Mouse (Mus musculus) gastrocnemius, postnatal 4 days (tissue): ENCODE data around the gene Gm4201. TPM values are rescaled to one million over a fixed set of nuclear protein-coding genes. Genes with fewer than 3 reads are reported as not detected.
"Not testable (repeated sequence)": the region's sequence is repeated elsewhere in the genome, so short reads cannot be mapped to it uniquely, and the experiment has no call there.

Experiments used
- DNase-seq, 2 experiments: peaks; one replicate each; pipeline ENCODE4 v3.0.0; 2021 to 2022; ENCODE audit warnings: low spot score in 2 of 2, mixed read lengths in 2 of 2
- long read RNA-seq, 2 experiments: library from polyadenylated mRNA; stranded (forward); transcript quantifications; one replicate each; pipeline ENCODE4 v2.0.0; 2021
- total RNA-seq, 2 experiments: library from RNA; stranded (reverse); gene quantifications; 2 replicates each; pipeline ENCODE4 v1.2.3; 2021

The Gm4201 gene
- not detected for total RNA-seq
- long read RNA-seq, experiment 1 = 0 reads
- long read RNA-seq, experiment 2 = 0 reads

DNA sequence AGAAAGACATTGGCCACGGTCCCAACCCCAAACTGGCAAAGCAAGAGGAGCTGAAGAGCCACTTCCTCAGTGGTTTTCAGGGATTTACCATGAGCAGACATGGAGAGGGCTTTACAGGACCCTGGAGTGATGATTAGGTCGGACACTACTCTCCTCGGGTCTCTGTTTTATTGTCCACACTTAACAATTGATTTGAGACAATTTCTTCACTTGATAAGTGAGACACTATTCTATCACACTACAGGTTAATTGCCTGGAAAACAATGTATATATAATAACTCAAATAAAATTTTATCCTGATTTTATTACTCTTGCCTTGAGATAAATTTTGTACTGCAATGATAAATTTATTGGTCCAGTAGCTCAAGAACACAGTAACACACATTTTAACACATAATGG, at the start of gene Gm4201:
TSS of gene Gm4201 (minus strand) at position 101 of the 400 bp plus-strand sequence.
- not testable (repeated sequence) for DNase-seq

DNA sequence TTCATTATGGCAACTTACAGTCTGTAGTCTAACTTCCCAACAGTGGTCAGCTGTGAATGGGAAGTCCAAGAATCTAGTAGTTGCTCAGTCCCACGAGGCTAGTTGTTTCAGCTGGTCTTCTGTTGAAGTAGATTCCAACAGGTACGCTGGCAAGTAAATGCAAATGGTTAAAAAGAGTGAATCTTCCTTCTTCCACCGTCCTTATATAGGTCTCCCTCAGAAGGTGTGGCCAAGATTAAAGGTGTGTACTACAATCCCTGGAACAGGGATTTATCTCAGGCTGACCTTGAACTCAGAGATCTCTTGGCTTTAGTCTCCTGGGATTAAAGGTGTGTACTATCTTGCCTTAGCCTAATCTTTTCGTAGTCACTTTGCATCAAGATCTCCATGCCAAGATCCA, 22.9 kb upstream of the Gm4201 start, which contains the start of gene Gm4565:
TSS of gene Gm4565 (minus strand) at position 101 of the 400 bp plus-strand sequence.
- DNase-seq = not testable (repeated sequence)

DNA sequence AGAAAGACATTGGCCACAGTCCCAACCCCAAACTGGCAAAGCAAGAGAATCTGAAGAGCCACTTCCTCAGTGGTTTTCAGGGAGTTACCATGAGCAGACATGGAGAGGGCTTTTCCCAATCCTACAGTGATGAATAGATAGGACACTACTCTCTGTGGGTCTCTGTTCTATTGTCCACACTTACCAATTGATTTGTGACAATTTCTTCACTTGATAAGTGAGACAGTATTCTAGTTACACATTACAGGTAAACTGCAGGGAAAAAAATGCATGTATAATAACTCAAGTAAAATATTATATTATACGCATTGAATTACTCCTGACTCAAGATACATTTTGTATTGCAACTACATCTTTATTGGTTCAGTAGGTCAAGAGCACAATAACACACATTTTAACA, 30.4 kb downstream of the Gm4201 start, which contains the start of gene Gm8677:
TSS of gene Gm8677 (minus strand) at position 101 of the 400 bp plus-strand sequence.
- DNase-seq = not testable (repeated sequence)

DNA sequence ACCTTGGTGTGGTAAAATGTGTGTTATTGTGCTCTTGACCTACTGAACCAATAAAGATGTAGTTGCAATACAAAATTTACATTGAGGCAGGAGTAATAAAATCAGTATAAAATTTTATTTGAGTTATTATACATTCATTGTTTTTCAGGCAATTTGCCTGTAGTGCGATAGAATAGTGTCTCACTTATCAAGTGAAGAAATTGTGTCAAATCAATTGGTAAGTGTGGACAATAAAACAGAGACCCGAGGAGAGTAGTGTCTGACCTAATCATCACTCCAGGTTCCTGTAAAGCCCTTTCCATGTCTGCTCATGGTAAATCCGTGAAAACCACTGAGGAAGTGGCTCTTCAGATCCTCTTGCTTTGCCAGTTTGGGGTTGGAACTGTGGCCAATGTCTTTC, 42.5 kb downstream of the Gm4201 start, which contains the start of gene Vmn1r152:
TSS of gene Vmn1r152 (plus strand) at position 301 of the 400 bp plus-strand sequence.
- not testable (repeated sequence) for DNase-seq

Other genes with a start within 250 kb of the Gm4201 start
- not detected for gene Gm4187, start 235.6 kb downstream of the Gm4201 start, total RNA-seq
- gene Gm8660, start 194.3 kb downstream of the Gm4201 start, total RNA-seq = not detected
- not detected for gene Vmn1r148, start 151.8 kb downstream of the Gm4201 start, total RNA-seq
- gene Vmn1r149, start 127.1 kb downstream of the Gm4201 start, total RNA-seq = not detected
- not detected for gene Gm10665, start 101.3 kb downstream of the Gm4201 start, total RNA-seq
- gene Vmn1r151, start 65.7 kb downstream of the Gm4201 start, total RNA-seq = not detected
- gene Vmn1r152, start 42.4 kb downstream of the Gm4201 start, total RNA-seq = not detected
- gene Gm8677, start 30.5 kb downstream of the Gm4201 start, total RNA-seq = not detected
- not detected for gene Gm4565, start 22.8 kb upstream of the Gm4201 start, total RNA-seq
- gene Vmn1r155, start 92.7 kb upstream of the Gm4201 start, total RNA-seq = not detected
- gene Gm8693, start 127.0 kb upstream of the Gm4201 start, total RNA-seq = not detected
- gene Gm4567, start 154.4 kb upstream of the Gm4201 start, total RNA-seq = not detected
- not detected for gene Vmn1r157, start 196.4 kb upstream of the Gm4201 start, total RNA-seq
- gene Vmn1r158, start 225.4 kb upstream of the Gm4201 start, total RNA-seq = not detected